Mouse (Mus musculus): ENCODE data around the gene Lhb.

DNA sequence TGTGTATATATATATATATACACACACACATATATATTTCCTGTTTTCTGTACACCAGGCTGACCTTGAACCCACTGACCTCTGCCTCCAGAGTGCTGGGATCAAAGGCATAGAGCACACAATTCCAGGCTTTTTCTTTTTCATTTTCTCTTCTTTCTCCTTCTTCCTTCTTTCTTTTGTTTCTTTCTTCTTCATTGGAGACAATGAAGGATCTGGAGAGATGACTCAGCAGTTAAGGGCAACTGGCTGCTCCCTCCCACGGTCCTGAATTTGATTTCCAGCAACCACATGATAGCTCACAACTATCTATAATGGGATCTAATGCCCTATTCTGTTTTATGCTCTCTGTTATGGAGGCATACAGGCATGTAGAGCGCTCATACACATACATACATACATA, 23.8 kb upstream of the Lhb start:
- TF ChIP-seq ZC3H11A (IDR thresholded peaks at IDR 0.05; ENCODE audit: borderline replicate concordance, low read depth, low read length) (no peak), MAFK (IDR thresholded peaks at IDR 0.05; ENCODE audit: insufficient read depth, low read depth, low read length) (peak; percentile 67)
